Mouse (Mus musculus) embryonic facial prominence, embryonic 10.5 days (tissue): ENCODE measurements around the gene Snx18. TPM values are rescaled to one million over a fixed set of nuclear protein-coding genes. Genes with fewer than 3 reads are reported as not detected.

Experiments
- DNase-seq: peaks from one replicate; pipeline ENCODE4 v3.0.0-alpha.2; 2017; ENCODE audit warnings: low spot score
- H3K27ac ChIP-seq: fragments of 300-500 bp; sonication (generic); replicated peaks from 2 replicates; pipeline ENCODE4 v1.5.1; 2016; ENCODE audit warnings: mild to moderate bottlenecking
- H3K27me3 ChIP-seq: fragments of 300-500 bp; sonication (generic); replicated peaks from 2 replicates; pipeline ENCODE4 v1.6.1; 2016; ENCODE audit warnings: low read depth, mild to moderate bottlenecking; ENCODE audit not compliant: poor library complexity, severe bottlenecking
- H3K36me3 ChIP-seq: fragments of 300-500 bp; sonication (generic); replicated peaks from 2 replicates; pipeline ENCODE4 v1.6.1; 2016; ENCODE audit warnings: mild to moderate bottlenecking, moderate library complexity
- H3K4me1 ChIP-seq: fragments of 300-500 bp; sonication (generic); 2 replicates; pipeline ENCODE4 v1.6.1; 2016
- H3K4me3 ChIP-seq: fragments of 300-500 bp; sonication (generic); 2 replicates; pipeline ENCODE4 v1.5.1; 2016; ENCODE audit warnings: mild to moderate bottlenecking, moderate library complexity
- H3K9me3 ChIP-seq: fragments of 300-500 bp; sonication (generic); 2 replicates; pipeline ENCODE4 v1.6.1; 2016; ENCODE audit warnings: mild to moderate bottlenecking
- WGBS: fragments of 180-500 bp; shearing (Covaris S2); methylation state at CpG from one replicate; pipeline ENCODE4 v1.1.7; 2016; 5-methylcytosine and 5-hydroxymethylcytosine counted together
- polyA plus RNA-seq: library from polyadenylated mRNA; unstranded; fragments of >200 nt; fragmentation: Nextera tagmentation; extraction: Ambion mirVana; gene quantifications from 2 replicates; pipeline ENCODE4 v1.2.1, GENCODE M21; 2016

The Snx18 gene
- polyA plus RNA-seq, 1 experiment from 2014 or later: 18.0 TPM

DNA sequence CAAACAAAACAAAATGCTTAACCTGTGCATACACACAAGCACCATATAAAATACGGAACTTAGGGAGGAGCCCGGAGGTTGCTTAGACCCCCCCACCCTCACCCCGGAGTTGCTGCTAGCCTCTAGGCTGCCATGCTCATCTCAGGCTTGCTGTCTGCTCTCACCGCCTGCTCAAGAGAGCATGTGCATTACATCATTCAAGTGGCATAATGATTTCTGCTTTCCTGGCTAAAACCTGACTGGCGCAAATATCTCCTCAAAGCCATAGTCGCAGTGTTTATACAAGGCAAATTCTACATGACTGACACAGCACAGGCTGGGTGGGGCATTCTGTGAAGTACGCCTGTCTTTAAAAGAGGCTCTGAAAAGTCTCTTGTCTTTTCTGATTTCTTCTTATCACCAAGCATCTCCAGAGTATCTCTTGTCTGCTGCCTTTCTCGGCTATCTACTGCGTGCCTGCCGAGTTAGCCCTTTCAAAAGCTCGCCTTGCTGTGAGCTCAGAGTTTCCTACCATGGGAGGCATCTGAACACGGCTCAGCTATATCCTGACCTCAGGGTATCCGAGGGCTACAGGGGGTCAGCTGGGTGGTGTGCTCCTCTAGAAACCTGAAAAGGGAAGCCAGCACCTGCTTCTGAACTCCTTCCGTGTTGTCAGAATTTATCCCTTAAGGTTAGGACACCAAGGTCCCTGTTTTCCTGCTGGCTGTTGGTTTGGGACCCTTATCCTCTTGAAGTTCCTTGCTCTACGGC is 16.5 kb upstream of the Snx18 start:
- Histone ChIP-seq H3K36me3 (no peaks in the 10 kb centered on the region), H3K27me3 (no peaks in the 10 kb centered on the region), H3K4me1 (peaks cover 5% of the 10 kb centered on the region), H3K27ac (no peak overlapping the region), H3K9me3 (no peaks in the 10 kb centered on the region), H3K4me3 (no peak overlapping the region)
- 86% methylated on average over 15 of the region's 15 CpGs for WGBS
- no peak for DNase-seq

DNA sequence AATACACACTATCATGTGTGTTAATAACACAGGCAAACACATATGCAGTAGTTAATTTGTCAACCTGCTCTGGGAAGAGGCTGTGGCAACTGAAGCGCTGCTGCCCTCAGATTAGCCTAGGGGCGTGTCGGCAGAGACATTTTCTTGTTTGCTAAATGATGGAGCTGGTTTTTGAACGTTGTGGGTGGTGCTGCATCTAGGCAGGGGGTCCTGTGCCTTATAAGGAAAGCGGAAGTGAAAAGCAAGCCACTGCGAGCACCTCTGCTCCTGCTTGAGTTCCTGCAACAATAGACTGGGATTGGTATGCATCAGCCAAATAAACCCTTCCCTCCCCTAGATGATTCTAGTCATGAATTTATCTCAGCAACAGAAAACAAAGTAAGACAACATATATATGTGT is 14.1 kb upstream of the Snx18 start:
- Histone ChIP-seq H3K27ac (no peak overlapping the region), H3K36me3 (no peaks in the 10 kb centered on the region), H3K4me1 (peaks cover 3% of the 10 kb centered on the region; the same call in 1 of the 2 replicates), H3K9me3 (no peaks in the 10 kb centered on the region), H3K27me3 (no peaks in the 10 kb centered on the region), H3K4me3 (no peak overlapping the region)
- 57% methylated on average over 6 of the region's 6 CpGs for WGBS
- DNase-seq: no peak

DNA sequence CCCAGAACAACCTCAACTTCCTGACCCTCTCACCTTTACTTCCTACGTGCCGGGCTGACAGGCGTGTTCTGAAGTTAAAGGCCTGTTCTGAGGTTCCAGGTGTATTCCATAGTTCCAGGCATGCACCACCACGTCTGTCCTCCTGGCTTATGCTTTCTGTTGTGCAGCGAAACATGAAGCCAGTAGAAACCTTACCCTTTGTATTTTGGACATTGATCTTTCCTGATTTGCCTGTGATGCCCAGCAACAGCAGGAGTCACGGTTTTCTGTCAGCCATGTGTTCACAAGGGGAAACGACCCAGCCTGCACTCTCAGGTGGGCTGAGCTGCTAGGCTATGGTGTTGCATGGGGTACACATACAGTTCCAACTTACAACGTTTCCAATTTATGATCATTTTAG is 9.2 kb upstream of the Snx18 start:
- H3K4me1 ChIP-seq: peaks cover 7% of the 10 kb centered on the region
- no peak overlapping the region for H3K4me3 ChIP-seq
- H3K27ac ChIP-seq: no peak overlapping the region
- no peaks in the 10 kb centered on the region for H3K27me3 ChIP-seq
- H3K9me3 ChIP-seq: no peaks in the 10 kb centered on the region
- no peak for DNase-seq
- 80% methylated on average over 8 of the region's 8 CpGs for WGBS
- H3K36me3 ChIP-seq: no peaks in the 10 kb centered on the region

DNA sequence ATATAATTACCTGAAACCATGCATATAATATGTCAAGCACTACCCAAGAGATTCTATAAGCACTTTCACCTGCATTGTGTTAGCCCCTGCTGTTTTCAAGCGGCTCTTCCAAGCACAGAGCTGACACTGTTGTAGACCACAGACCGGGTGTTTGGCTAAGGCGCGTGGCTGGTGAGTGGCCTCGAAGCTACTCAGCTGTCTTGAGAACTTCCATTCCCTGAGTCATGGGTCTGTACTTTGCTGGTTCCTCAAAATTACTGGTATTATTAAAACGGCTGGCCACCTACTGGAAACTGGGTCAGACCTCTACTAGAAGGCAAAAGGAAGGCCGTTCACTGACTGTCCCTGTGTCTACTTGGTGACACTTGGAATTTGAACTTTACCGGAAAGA is 4.5 kb upstream of the Snx18 start:
- no peaks in the 10 kb centered on the region for H3K9me3 ChIP-seq
- DNase-seq: peak; percentile 40
- peak overlapping the region; percentile 78 for H3K27ac ChIP-seq
- H3K4me3 ChIP-seq: no peak overlapping the region
- 62% methylated on average over 8 of the region's 8 CpGs for WGBS
- H3K4me1 ChIP-seq: peaks cover 30% of the 10 kb centered on the region
- H3K27me3 ChIP-seq: no peaks in the 10 kb centered on the region
- H3K36me3 ChIP-seq: no peaks in the 10 kb centered on the region

DNA sequence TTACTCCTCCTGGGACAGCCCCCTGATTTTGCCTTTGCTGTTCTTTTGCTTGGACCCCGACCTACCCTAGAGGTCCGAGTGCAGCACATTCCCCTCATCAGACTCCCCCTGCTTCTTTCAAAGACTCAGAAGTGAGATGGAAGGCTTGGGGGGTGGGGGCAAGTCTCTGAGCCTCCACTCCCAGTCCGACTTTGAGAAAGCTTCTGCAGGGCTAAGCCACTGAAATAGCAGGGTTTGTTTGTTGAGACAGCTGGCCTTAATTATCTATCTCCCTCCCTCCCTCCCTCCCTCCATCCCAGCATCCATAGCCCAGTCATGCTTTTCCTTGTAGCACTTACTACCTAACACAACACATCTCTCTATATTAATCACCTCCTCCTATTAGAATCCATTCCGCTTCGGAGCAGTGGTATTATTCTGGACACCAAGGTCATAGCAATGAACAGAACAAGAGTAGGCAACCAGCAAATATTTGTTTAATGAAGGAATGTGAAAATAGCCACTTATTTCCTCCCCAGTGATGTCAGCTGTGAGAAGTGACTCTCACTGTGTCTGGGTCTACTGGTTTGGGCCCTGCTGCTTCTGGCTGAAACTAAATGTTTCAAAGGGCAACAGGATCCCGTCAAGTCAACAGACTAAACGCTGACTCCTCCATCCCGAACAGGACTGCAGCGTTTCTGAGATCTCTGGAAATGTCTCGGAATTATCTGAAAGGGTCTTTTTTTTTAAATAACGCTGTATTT is 3.9 kb upstream of the Snx18 start:
- WGBS: 39% methylated on average over 11 of the region's 11 CpGs
- H3K4me1 ChIP-seq: peaks cover 35% of the 10 kb centered on the region
- H3K36me3 ChIP-seq: no peaks in the 10 kb centered on the region; the same call in 1 of the 2 replicates
- no peaks in the 10 kb centered on the region for H3K27me3 ChIP-seq
- peak; percentile 83 for DNase-seq
- no peaks in the 10 kb centered on the region for H3K9me3 ChIP-seq
- H3K27ac ChIP-seq: peak overlapping the region; percentile 78
- H3K4me3 ChIP-seq: no peak overlapping the region

DNA sequence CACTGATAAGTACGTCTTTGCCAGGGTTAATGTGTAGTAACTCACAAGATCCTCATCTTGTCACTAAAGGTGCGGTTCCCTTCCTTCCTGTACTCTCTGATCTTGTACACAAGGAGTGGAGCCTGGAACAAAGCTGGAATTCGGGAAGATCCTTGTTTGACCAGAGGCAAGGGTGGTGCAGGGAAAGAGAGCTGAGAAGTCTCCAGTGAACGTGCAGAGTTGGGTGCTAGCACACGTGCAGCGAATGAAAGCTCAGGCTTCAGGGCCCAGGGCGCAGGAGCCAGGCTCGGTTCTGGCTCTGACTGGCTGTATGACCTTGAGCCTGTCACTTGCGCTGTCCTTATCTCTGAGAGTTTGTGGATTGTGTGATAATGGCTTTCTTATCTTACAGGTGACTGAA is 639 bp upstream of the Snx18 start:
- WGBS: 74% methylated on average over 9 of the region's 9 CpGs
- H3K4me1 ChIP-seq: peaks cover 68% of the 10 kb centered on the region
- peaks cover 7% of the 10 kb centered on the region for H3K36me3 ChIP-seq
- H3K4me3 ChIP-seq: no peak overlapping the region
- no peaks in the 10 kb centered on the region for H3K27me3 ChIP-seq
- no peaks in the 10 kb centered on the region for H3K9me3 ChIP-seq
- no peak for DNase-seq
- H3K27ac ChIP-seq: peak overlapping the region; percentile 44; the same call in 1 of the 2 replicates

DNA sequence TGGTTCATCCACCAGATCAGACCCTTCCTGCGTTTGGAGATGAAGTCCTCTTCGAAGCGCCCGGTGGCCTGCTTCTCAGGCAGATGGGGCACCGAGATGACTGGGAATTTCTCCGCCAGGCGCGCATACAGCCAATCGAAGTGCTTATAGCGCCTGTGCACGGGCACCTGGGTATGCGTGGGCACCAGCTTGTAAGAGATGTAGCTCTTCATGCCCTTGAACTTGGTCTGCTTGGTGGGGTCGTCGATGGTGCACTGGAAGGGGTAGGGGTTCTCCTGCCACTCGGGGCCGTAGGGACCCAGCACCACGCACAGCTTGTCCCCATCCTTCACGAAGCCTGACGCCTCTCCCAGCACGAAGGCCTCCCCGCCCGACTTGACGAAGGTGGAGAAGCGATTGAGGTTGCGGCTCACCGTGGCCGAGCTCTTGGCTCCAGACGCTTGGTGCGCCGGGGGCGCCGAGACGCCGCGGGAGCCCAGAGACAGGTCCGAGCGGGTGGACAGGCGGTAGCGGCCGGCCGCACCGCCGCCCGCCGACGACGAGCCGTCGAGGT is 950 bp downstream of the Snx18 start:
- Histone ChIP-seq H3K4me3 (peak overlapping the region; percentile 92), H3K9me3 (no peaks in the 10 kb centered on the region), H3K36me3 (peaks cover 12% of the 10 kb centered on the region), H3K27ac (peak overlapping the region; percentile 95), H3K27me3 (no peaks in the 10 kb centered on the region), H3K4me1 (peaks cover 78% of the 10 kb centered on the region)
- DNase-seq: no peak
- 11% methylated on average over 49 of the region's 49 CpGs for WGBS

DNA sequence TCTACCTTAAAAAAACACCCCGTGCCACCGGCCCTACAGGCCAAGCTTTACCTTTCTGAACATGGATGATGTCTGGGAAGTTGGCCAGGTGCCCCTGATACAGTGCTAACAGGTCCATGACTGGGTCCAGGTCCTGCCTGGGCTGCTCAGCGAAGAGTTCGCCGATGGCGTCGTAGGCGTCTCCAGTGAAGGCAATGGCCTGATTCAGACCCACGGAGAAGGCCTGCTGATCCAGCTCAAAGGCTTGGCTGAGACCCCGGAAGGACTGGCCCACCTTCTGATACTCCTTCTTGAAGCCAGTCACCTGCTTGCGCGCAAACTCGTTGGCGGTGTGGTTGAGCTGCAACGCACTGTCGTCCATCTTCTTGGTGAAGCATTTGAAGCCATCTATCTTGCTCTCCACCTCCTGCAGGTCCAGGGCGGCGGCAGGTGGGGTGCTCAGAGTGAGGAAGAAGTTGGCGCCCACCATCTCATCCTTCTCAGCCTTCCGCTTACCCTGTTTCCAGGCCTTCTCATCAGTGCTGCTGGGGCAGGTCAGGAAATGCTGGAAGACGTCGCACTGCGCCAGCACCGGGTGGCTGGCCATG is 1.5 kb downstream of the Snx18 start:
- DNase-seq: no peak
- H3K27ac ChIP-seq: peak overlapping the region; percentile 95
- H3K27me3 ChIP-seq: no peaks in the 10 kb centered on the region
- no peaks in the 10 kb centered on the region for H3K9me3 ChIP-seq
- H3K4me3 ChIP-seq: peak overlapping the region; percentile 92
- peaks cover 78% of the 10 kb centered on the region for H3K4me1 ChIP-seq
- 63% methylated on average over 24 of the region's 24 CpGs for WGBS
- peaks cover 17% of the 10 kb centered on the region for H3K36me3 ChIP-seq

DNA sequence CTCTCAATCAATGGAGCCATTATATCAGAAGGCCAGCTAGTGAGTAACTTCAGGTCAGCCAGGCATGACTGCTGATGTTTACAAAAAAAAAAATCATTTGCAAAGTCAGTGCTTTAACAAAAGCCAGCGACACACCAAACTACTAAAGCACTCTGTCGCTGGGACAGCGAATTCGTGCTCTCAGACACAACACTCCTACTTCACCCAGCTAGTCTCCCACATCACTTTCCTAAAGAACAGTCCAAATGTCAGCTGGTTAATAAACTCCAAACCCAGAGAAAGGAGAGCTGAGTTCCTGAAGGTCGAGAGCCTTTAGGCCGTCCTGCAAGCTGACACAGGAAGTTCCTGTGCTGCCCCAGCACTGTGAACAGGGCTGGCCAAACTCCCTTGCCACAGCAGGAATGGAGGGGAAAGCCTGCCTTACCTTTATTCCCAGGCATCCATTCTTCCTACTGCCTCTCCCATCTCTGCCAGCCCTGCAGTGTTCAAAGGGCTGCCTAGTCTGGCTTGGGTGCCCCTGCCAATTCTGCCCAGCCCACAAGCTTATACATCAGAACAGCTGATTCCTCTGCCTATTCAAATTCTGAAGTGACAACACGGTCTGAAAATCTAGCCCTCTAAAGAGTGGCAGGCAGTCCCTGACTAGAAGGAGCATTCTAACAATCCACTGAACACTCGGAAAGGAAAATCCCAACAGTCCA is 2.2 kb downstream of the Snx18 start:
- DNase-seq: peak; percentile 35
- Histone ChIP-seq H3K36me3 (peaks cover 25% of the 10 kb centered on the region), H3K27me3 (no peaks in the 10 kb centered on the region), H3K4me3 (peak overlapping the region; percentile 92), H3K9me3 (no peaks in the 10 kb centered on the region), H3K4me1 (peaks cover 80% of the 10 kb centered on the region), H3K27ac (peak overlapping the region; percentile 95)
- WGBS: 15% methylated on average over 8 of the region's 8 CpGs

DNA sequence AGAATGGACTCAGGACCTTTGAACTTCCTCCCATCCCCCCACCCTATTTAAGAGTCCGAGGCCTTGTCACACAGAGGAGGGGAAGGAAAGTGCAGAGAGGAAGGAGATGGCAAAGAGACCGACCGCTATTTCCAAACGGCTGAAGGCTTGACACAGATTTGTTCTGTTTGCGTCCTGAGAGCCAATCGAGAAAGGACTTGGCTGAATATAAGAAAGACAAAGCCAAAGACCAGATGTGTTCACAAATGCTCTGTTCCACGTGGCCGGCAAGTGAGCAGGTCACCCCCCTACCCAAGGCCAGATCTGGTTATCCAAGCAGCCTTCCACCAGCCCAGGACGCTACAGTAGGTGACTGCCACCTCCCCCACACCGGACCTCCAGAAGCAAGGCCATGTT is 2.8 kb downstream of the Snx18 start:
- peak overlapping the region; percentile 92 for H3K4me3 ChIP-seq
- H3K27ac ChIP-seq: peak overlapping the region; percentile 95
- no peaks in the 10 kb centered on the region for H3K27me3 ChIP-seq
- DNase-seq: peak; percentile 59
- H3K36me3 ChIP-seq: peaks cover 30% of the 10 kb centered on the region
- H3K9me3 ChIP-seq: no peaks in the 10 kb centered on the region
- WGBS: 2% methylated on average over 10 of the region's 10 CpGs
- H3K4me1 ChIP-seq: peaks cover 85% of the 10 kb centered on the region

DNA sequence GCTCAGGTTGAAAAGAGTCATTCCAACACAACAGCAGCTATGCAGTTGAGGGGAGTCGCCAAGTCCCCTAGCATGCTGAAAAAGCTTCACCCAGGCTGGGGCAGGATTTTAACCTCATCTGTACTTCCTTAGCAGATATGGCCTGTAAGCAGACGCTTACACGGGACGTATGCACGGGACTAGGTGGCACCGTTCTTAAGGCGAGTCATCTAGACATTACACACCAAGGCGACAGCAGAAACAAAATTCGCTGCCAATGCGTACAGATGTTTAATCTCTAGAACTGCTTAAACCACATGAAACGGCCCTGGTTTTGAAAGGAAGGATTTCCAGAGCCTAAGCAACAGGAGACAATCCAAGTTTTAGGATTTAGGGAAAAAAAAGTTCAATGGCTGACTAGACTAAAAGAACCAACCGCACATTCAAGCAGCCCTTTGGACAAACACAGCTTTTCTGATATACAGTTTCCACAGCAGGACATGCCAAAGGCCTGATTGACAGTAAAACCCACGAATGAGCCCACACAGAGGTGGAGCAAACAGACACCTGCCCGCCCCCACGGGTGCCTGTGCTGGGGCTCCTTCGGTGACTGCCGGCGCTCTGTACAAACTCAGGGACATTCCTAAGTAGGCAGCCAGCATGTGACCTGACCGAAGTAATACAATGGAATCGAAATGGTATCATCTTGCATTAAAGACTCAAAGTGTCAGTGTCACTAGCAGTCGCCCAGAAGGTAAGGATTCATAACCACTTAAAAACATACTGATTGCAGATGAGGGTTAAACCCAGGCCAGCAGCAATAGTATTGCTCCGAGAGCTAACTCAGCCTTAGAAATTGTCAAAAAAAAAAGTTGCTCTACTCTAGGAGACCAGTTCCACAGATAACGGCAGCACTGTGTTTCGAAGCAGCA is 3.5 kb downstream of the Snx18 start:
- peak; percentile 86 for DNase-seq
- peak overlapping the region; percentile 92 for H3K4me3 ChIP-seq
- peaks cover 88% of the 10 kb centered on the region for H3K4me1 ChIP-seq
- H3K27ac ChIP-seq: peak overlapping the region; percentile 95
- no peaks in the 10 kb centered on the region for H3K9me3 ChIP-seq
- 27% methylated on average over 24 of the region's 24 CpGs for WGBS
- H3K27me3 ChIP-seq: no peaks in the 10 kb centered on the region
- peaks cover 36% of the 10 kb centered on the region for H3K36me3 ChIP-seq
